Mouse (Mus musculus) forebrain, embryonic 11.5 days (tissue): ENCODE measurements around the gene Znhit3. TPM values are rescaled to one million over a fixed set of nuclear protein-coding genes. Genes with fewer than 3 reads are reported as not detected.

ENCODE experiments used
- ATAC-seq: fragments of 200-750 bp; cut with Nextera tagmentation; replicated peaks from 2 replicates; pipeline ENCODE4 v1.8.0; 2017; ENCODE audit warnings: moderate TSS enrichment; ENCODE audit not compliant: low FRiP score
- DNase-seq: peaks from one replicate; pipeline ENCODE4 v3.0.0-alpha.2; 2017; ENCODE audit warnings: low spot score
- H3K27ac ChIP-seq: fragments of 300-500 bp; sonication (generic); 2 replicates; pipeline ENCODE4 v1.5.1; 2014; ENCODE audit warnings: low read depth, low read length
- H3K27me3 ChIP-seq: fragments of 300-500 bp; sonication (generic); 2 replicates; pipeline ENCODE4 v1.6.1; 2014; ENCODE audit warnings: mild to moderate bottlenecking, low read length, mixed read lengths; ENCODE audit not compliant: control insufficient read depth, insufficient read depth
- H3K36me3 ChIP-seq: fragments of 300-500 bp; sonication (generic); 2 replicates; pipeline ENCODE4 v1.6.1; 2014; ENCODE audit warnings: mild to moderate bottlenecking, low read length, moderate library complexity, mixed read lengths; ENCODE audit not compliant: control insufficient read depth, insufficient read depth
- H3K4me1 ChIP-seq: fragments of 300-500 bp; sonication (generic); replicated peaks from 2 replicates; pipeline ENCODE4 v1.6.1; 2014; ENCODE audit warnings: low read length, mixed read lengths; ENCODE audit not compliant: control insufficient read depth, insufficient read depth
- H3K4me2 ChIP-seq: fragments of 300-500 bp; sonication (generic); 2 replicates; pipeline ENCODE4 v1.6.1; 2014; ENCODE audit warnings: low read depth, mild to moderate bottlenecking, low read length, moderate library complexity, mixed read lengths; ENCODE audit not compliant: severe bottlenecking
- H3K4me3 ChIP-seq: fragments of 300-500 bp; sonication (generic); 2 replicates; pipeline ENCODE4 v1.5.1; 2014; ENCODE audit warnings: low read depth, low read length
- H3K9ac ChIP-seq: fragments of 300-500 bp; sonication (generic); 2 replicates; pipeline ENCODE4 v1.6.1; 2014; ENCODE audit warnings: low read length
- H3K9me3 ChIP-seq: fragments of 300-500 bp; sonication (generic); 2 replicates; pipeline ENCODE4 v1.6.1; 2016; ENCODE audit warnings: low read length, mixed read lengths; ENCODE audit not compliant: control insufficient read depth
- WGBS: fragments of 180-500 bp; shearing (Covaris S2); extraction: QIAGEN DNeasy Blood & Tissue Kit; methylation state at CpG from one replicate; pipeline ENCODE4 v1.1.7; 2014; 5-methylcytosine and 5-hydroxymethylcytosine counted together
- polyA plus RNA-seq: library from polyadenylated mRNA; unstranded; fragments of >200 nt; fragmentation: Nextera tagmentation; extraction: Ambion mirVana; gene quantifications from 2 replicates; pipeline ENCODE4 v1.2.1, GENCODE M21; 2014

Znhit3 gene
- polyA plus RNA-seq, 1 experiment from 2014 or later = 70.0 TPM

GRCm38 (mm10) chr11:84957591-84958270 lies 41.6 kb upstream of the Znhit3 start, which contains the start of gene Car4:
Car4 (plus strand) TSS chr11:84957786.
- no peak within 1 kb of the TSS; the same call in 1 of the 2 replicates for H3K9ac ChIP-seq
- H3K4me1 ChIP-seq = peaks cover 7% of the 10 kb centered on the region; the same call in 1 of the 2 replicates
- DNase-seq (peak; percentile 64), ATAC-seq (no peak)
- H3K27ac ChIP-seq = no peak within 1 kb of the TSS
- no peaks in the 10 kb centered on the region for H3K9me3 ChIP-seq
- H3K36me3 ChIP-seq = no peaks in the 10 kb centered on the region
- peak within 1 kb of the TSS; percentile 25 for H3K4me3 ChIP-seq
- H3K4me2 ChIP-seq = peak within 1 kb of the TSS; percentile 55
- H3K27me3 ChIP-seq = peaks cover 31% of the 10 kb centered on the region
- WGBS = under 1% methylated on average over 49 of the region's 49 CpGs

DNA sequence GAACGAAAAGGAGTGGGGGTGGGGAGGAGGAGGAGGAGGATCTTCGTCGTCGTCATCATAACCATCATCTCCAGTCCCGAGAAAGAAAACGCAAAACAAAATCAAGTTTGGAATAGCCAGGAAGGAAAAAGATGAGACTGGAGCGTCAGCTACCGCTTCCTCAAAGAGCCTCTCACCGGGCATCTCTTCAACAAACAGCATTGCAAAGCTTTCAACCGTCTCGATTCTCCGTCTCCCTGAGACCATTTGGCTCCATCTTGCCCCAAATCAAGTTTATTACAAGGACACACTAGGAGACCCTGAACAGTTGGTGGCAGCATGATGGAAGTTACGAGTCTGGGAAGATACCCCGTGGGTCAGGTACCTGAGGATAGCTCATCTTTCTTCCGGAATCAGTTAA lies 41.0 kb upstream of the Znhit3 start:
- DNase-seq = no peak
- Histone ChIP-seq H3K4me2 (peak overlapping the region; percentile 55; the same call in 1 of the 2 replicates), H3K4me1 (peaks cover 7% of the 10 kb centered on the region; the same call in 1 of the 2 replicates), H3K27me3 (peaks cover 31% of the 10 kb centered on the region), H3K9me3 (no peaks in the 10 kb centered on the region), H3K36me3 (no peaks in the 10 kb centered on the region), H3K4me3 (peak overlapping the region; percentile 25; the same call in 1 of the 2 replicates), H3K27ac (no peak overlapping the region), H3K9ac (no peak overlapping the region)
- 8% methylated on average over 15 of the region's 15 CpGs for WGBS
- ATAC-seq = no peak

DNA sequence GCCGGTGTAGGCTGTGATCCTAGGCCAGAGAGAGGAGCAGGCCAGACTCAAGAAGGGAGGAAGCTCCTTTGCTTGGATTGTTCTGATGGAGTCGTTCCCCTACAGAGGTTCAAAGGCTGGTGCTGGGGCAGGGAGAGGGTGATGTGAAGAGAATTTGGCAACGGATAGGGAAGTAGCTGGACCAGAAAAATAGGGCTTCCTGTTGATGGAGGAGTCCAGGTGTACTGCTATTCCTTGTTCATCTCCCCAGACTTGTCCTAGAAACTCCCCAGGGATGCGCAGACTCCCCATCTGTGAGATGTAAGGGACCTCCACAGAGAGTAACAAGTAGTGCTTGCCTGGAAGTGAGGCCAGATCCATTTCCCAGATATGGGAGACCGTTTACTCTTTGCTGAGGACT lies 40.2 kb upstream of the Znhit3 start:
- H3K4me3 ChIP-seq = no peak overlapping the region
- WGBS = 35% methylated on average over 5 of the region's 5 CpGs
- H3K27ac ChIP-seq = no peak overlapping the region
- DNase-seq (no peak), ATAC-seq (no peak)
- H3K9ac ChIP-seq = no peak overlapping the region
- H3K4me1 ChIP-seq = peaks cover 7% of the 10 kb centered on the region; the same call in 1 of the 2 replicates
- no peaks in the 10 kb centered on the region for H3K9me3 ChIP-seq
- H3K27me3 ChIP-seq = peaks cover 31% of the 10 kb centered on the region
- H3K4me2 ChIP-seq = no peak overlapping the region
- H3K36me3 ChIP-seq = no peaks in the 10 kb centered on the region

DNA sequence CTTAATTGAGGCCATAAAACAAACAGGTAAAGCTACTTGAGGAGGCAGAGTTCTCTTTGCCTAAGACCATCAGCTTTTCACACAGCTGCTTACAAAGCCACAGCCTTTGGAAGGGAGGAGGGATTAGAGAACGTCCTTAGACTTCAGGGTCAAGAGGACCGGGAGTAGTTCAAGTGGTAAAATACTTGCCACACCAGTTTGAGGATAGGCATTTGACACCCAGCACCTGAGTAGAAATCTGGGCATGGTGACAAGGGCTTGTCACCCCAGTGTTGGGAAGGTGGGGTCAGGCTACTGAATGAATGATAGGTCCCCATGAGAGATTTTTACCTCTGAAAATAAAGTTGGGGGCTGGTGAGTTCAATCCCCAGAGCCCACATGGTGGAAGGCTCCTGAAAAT lies 36.4 kb upstream of the Znhit3 start:
- whole genome bisulfite sequencing = 43% methylated on average over 2 of the region's 2 CpGs
- H3K36me3 ChIP-seq = no peaks in the 10 kb centered on the region
- H3K27me3 ChIP-seq = peaks cover 12% of the 10 kb centered on the region
- no peak overlapping the region for H3K27ac ChIP-seq
- no peak overlapping the region for H3K4me3 ChIP-seq
- ATAC-seq (no peak), DNase-seq (no peak)
- H3K9ac ChIP-seq = no peak overlapping the region
- no peak overlapping the region for H3K4me2 ChIP-seq
- H3K4me1 ChIP-seq = peaks cover 1% of the 10 kb centered on the region
- H3K9me3 ChIP-seq = no peaks in the 10 kb centered on the region

DNA sequence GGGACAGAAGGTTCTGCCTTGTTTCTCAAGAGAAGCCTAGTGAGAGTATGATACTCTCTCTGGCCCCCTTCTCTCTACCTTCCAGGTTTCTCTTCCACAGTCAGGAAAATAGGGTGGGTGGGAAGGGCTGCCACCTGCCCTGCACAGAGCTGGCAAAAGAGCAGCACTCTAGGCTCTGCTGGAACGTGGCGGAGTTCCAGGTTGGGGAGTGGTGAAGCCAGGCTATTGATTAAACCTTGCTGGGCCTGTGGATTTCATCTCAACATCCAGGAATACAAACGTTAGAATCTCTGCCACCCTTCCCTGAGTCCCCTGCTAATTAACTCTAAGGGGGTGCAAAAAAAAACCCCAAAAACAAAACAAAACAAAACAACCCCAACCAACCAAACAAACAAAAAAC lies 32.4 kb upstream of the Znhit3 start:
- Histone ChIP-seq H3K4me3 (no peak overlapping the region), H3K27me3 (no peaks in the 10 kb centered on the region), H3K4me1 (peaks cover 11% of the 10 kb centered on the region), H3K27ac (no peak overlapping the region), H3K9me3 (no peaks in the 10 kb centered on the region), H3K9ac (no peak overlapping the region), H3K4me2 (no peak overlapping the region), H3K36me3 (no peaks in the 10 kb centered on the region)
- ATAC-seq (no peak), DNase-seq (no peak)
- WGBS = 31% methylated on average over 3 of the region's 3 CpGs

DNA sequence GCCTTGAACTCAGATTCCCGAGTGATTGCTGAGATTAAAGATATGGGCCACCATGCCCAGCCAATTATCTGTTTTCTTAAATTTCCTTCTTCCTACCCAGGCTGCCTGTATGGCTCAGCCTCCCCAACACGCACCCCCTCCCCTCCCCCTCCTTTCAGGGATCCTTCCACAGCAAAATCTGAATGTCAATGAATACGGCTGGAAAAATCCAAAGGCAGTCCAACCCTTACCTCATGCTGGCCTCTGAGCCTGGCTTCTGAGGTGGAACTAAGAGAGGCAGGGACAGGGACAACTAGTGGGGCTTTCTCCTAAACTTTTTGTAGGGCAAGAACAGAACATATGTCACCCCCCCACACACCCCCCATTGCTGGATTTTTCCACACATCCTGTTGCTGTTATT lies 31.9 kb upstream of the Znhit3 start:
- Histone ChIP-seq H3K36me3 (no peaks in the 10 kb centered on the region), H3K9ac (no peak overlapping the region), H3K27ac (no peak overlapping the region), H3K4me1 (peaks cover 11% of the 10 kb centered on the region), H3K4me2 (no peak overlapping the region), H3K27me3 (no peaks in the 10 kb centered on the region), H3K4me3 (no peak overlapping the region), H3K9me3 (no peaks in the 10 kb centered on the region)
- DNase-seq (no peak), ATAC-seq (no peak)
- 42% methylated on average over 3 of the region's 3 CpGs for WGBS

DNA sequence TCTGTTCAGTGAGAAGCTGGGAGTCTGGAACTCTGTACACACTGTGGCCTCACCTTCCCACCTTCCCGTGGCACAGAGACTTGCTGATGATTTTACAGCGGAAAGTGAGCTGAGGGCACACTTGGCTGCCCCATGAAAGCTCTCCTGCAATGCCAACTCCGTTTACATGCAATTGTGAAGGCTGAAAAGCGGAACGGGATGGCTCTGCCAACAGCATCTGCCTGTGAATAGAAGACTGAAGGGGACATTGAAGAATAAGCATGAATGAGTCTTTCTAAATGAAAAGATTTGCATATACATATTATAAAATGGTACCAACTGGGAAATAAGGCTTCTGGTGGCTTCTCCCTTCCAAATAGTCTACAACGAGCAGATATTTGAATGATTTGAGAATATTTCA lies 31.0 kb upstream of the Znhit3 start:
- Histone ChIP-seq H3K36me3 (no peaks in the 10 kb centered on the region), H3K4me2 (no peak overlapping the region), H3K27me3 (no peaks in the 10 kb centered on the region), H3K9ac (no peak overlapping the region), H3K27ac (no peak overlapping the region), H3K9me3 (no peaks in the 10 kb centered on the region), H3K4me1 (peaks cover 11% of the 10 kb centered on the region), H3K4me3 (no peak overlapping the region)
- DNase-seq = no peak
- 72% methylated on average over 6 of the region's 6 CpGs for WGBS
- no peak for ATAC-seq

DNA sequence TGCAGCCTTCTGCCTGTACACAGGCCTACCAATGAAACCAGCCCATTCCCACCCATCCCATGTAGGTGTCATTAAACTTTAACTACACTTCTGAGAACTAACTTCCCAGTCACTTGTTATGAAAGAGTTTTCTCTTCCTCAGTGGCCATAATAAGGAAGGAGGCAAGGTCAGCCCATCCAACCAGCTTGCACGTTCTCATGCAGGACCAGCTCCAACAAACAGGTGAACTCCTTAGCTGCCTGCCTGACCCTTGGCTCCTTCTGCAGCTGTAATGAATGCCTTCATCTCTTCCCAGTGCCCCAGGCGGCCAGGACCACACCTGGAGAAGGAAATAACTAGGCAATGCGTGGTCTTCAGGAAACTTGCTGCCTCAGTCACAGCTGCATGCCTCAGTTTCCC lies 29.7 kb upstream of the Znhit3 start:
- Histone ChIP-seq H3K9ac (no peak overlapping the region), H3K9me3 (no peaks in the 10 kb centered on the region), H3K4me1 (peaks cover 11% of the 10 kb centered on the region), H3K27ac (no peak overlapping the region), H3K4me2 (no peak overlapping the region), H3K4me3 (no peak overlapping the region), H3K27me3 (no peaks in the 10 kb centered on the region), H3K36me3 (no peaks in the 10 kb centered on the region)
- WGBS = 64% methylated on average over 3 of the region's 3 CpGs
- DNase-seq (no peak), ATAC-seq (no peak)
